Mouse (Mus musculus) Muller cell, postnatal 12 days (primary cell): Measurements from ENCODE around the gene Klk1b27.
"Not testable (repeated sequence)": the region's sequence is repeated elsewhere in the genome, so short reads cannot be mapped to it uniquely, and the experiment has no call there.

Experiments used
- DNase-seq: peaks from one replicate; pipeline ENCODE4 v3.0.0-alpha.2; 2015; ENCODE audit errors: inconsistent ontology term

Klk1b27 gene

DNA sequence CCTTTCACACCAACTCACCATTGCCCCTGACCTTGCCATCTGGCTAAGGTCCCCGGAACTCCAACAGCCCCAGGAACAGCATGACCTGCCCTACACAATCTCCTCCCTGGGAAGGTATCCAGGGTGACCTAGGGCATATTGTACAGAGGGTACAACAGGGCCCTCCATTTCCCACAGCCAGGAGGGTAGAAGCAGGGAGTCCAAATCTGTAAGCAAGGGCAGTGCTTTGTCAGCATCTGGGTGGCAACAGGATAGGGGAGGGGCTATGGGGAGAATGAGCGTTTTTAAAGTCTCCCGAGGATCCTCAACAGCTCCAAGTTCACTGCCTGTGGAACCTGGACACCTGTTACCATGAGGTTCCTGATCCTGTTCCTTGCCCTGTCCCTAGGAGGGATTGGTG is at the start of gene Klk1b27:
Gene Klk1b27 (plus strand): TSS at position 301 of the 400 bp plus-strand sequence.
- DNase-seq, result not testable (repeated sequence)

- no peak for DNase-seq
These were observed 47.2 kb upstream of the Klk1b27 start for GRCm38 (mm10) chr7:44004847-44005246.

DNA sequence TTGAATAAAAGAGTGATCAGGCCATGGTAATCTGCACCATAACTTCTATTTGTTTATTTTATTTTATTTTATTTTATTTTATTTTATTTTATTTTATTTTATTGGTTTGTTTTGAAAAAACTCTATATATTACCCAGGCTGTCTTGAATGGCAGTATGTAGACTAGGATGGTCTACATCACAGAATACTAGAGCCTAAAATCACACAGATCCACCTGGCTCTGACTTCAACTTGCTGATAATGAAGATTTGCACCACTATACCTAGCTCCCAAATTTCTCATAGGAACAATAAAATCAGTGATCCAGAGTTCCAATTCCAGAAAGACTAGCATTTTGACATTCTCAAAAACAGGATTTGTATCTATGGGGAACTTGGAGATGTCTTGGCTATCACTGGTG is 40.2 kb upstream of the Klk1b27 start, which contains the start of gene Klk1b26:
Gene Klk1b26 (plus strand): TSS at position 301 of the 400 bp plus-strand sequence.
- DNase-seq, result not testable (repeated sequence)

- DNase-seq, result not testable (repeated sequence)
These were observed 37.4 kb upstream of the Klk1b27 start for GRCm38 (mm10) chr7:44014666-44015065.

DNA sequence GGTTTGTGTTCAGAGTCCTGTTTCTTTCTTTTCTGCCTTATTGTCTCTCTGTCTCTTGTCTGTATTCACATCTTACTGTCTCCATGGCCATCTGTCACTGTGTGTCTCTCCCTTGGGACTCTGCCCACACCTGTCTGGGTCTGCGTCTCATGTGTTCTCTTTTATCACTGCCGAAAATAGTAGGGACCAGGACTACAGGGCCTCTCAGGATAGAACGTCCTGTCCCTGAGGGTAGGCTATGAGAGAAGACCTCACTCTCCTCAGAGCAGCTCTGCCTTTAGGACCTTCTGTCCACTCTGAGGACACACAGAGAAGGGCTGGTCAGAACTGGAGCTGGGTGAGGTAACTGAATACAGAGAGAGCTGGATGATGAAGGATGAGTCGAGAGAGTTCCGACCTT is 37.0 kb upstream of the Klk1b27 start:
- DNase-seq, result no peak

- no peak for DNase-seq
These were observed 20.0 kb downstream of the Klk1b27 start for GRCm38 (mm10) chr7:44072117-44072516.

DNA sequence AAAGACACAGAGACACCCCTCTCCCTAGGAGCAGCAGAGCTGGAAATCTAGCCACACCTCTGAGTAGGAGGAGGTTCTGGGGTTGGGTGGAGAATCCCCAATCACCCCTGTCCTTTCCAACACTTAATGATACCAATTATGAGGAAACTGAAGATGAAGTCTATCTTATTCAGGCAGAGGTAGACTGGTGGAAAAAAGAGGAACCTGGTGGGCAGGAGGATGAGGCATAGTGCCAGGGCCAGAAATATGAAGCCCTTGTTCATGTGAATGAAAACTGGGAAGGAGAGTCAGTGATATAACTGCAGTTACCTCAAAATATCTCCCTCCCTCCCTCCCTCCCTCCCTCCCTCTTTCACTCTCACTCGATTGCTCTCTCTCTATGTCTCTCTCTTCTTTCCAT is 25.6 kb downstream of the Klk1b27 start:
- no peak for DNase-seq

DNA sequence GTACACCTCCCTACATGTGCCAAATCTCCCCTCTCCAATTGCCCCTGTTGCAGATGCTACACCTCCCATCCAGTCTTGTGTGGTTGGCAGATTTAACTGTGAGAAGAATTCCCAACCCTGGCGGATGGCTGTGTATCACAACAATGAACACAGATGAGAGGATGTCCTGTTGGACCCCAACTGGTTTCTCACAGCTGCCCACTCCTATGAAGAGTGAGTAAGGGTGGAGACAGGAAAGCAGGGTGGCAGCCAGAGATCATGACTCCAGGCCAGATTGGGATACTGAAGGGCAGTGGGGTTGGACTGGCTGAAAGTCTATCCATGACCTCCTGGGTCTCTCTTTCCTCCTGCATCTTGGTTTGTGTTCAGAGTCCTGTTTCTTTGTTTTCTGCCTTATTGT is 44.0 kb downstream of the Klk1b27 start:
- no peak for DNase-seq

- DNase-seq, result not testable (repeated sequence)
These were observed 49.9 kb downstream of the Klk1b27 start, which contains the start of gene Klk1b21 for GRCm38 (mm10) chr7:44102028-44102427. TSS of gene Klk1b21 (plus strand) at chr7:44102328.
